Mouse (Mus musculus): ENCODE measurements at regions not wholly inside any gene's neighbourhood (a gene's known extent, or its start where the extent isn't known, plus 50 kb on each side); places are given as distances from the start of the nearest gene placed in this dataset.
A peak's percentile ranks its signal among the peaks of the same experiment; 100 is the strongest.

DNA sequence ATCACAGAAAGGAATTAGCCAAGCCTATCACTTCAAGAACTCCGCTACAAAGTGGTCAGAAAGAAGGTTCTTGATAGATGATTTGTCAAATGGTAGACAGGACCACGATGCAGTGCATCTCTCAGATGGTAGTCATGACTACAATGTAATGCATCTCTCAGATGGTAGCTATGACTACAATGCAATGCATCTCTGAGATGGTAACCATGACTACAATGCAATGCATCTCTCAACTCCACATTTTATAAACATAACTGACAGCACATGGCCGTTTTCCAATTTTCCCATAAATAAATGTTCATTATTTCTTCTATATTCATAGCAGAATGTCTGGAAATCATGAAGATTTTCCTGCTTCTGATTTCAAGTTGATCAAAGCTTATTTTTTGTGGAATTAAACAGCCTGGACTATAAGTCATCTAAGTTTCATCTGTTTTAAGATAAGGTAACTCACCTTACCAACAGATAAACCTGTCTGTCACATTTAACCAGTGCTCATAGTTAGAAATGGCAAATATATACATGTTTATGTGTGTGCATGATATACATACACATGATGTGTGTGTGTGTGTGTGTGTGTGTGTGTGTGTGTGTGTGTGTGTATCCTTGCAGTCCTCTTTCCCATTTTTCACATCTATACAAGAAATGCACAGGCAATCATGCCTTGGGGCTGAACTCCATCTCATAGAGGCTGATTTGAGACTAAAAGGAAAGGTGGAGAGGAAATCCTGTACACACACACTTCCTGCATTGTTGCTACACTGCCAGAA lies 122.4 kb downstream of the Phf3 start:
- H3K4me3 ChIP-seq (replicated peaks; ENCODE audit: low read length): no peak overlapping the region
- 38% methylated on average over 3 of the region's 3 CpGs for WGBS
- peaks cover 3% of the 10 kb centered on the region; the same call in 1 of the 2 replicates for H3K4me1 ChIP-seq (replicated peaks; ENCODE audit: control insufficient read depth, insufficient read depth, low read length)
- H3K9me3 ChIP-seq (ENCODE audit: control insufficient read depth, low read length): no peaks in the 10 kb centered on the region
- H3K27ac ChIP-seq: 0 out of 2 replicates have a peak overlapping the region, but pooled peaks have one; percentile 51
- DNase-seq (ENCODE audit: low spot score) (peak; percentile 51), ATAC-seq (ENCODE audit: low FRiP score) (peak; percentile 77)
- no peak overlapping the region for H3K4me2 ChIP-seq (replicated peaks)
- H3K36me3 ChIP-seq (replicated peaks; ENCODE audit: control insufficient read depth, insufficient read depth): no peaks in the 10 kb centered on the region
- no peak overlapping the region for H3K9ac ChIP-seq
- H3K27me3 ChIP-seq (ENCODE audit: control insufficient read depth, insufficient read depth, low read length): no peaks in the 10 kb centered on the region

DNA sequence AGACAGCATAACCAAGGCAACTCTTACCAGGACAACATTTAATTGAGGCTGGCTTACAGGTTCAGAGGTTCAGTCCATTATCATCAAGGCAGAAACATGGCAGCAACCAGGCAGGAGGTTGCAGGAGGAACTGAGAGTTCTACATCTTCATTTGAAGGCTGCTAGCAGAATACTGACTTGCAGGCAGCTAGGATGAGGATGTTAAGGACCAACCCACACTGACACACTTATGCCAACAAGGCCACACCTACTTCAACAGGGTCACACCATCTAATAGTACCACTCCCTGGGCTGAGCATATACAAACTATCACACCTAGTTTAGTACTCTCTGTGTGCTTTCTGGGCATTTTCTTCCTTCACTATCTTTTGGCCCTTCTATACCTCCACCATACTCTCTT lies 131.8 kb downstream of the Phf3 start:
- no peaks in the 10 kb centered on the region for H3K9me3 ChIP-seq (ENCODE audit: control insufficient read depth, low read length)
- no peak overlapping the region for H3K4me2 ChIP-seq (replicated peaks)
- no peak for ATAC-seq (ENCODE audit: low FRiP score)
- H3K27ac ChIP-seq: no peak overlapping the region
- no peaks in the 10 kb centered on the region for H3K27me3 ChIP-seq (ENCODE audit: control insufficient read depth, insufficient read depth, low read length)
- no peaks in the 10 kb centered on the region for H3K4me1 ChIP-seq (replicated peaks; ENCODE audit: control insufficient read depth, insufficient read depth, low read length)
- no peak overlapping the region for H3K9ac ChIP-seq
- H3K36me3 ChIP-seq (replicated peaks; ENCODE audit: control insufficient read depth, insufficient read depth): no peaks in the 10 kb centered on the region
- no peak for DNase-seq (ENCODE audit: low spot score)
- H3K4me3 ChIP-seq (replicated peaks; ENCODE audit: low read length): no peak overlapping the region

DNA sequence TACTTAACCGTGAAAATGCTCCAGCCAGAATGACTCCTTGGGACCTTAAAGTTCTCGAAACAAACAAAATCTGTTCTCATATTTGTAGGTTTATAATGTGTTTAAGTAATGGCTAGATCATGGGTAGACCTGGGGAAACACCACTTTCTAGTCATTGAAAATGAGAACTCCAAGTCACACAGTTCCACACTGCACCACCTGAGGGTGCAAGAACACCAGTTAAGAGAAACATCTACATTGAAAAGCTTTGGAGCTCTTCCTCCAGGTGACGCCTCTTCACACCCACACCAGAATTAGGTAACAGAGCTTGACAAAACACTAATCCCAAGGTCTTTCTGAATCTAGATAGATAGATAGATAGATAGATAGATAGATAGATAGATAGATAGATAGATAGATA lies 132.9 kb downstream of the Phf3 start:
- 64% methylated on average over 3 of the region's 3 CpGs for WGBS
- Histone ChIP-seq H3K4me1 (replicated peaks; ENCODE audit: control insufficient read depth, insufficient read depth, low read length) (no peaks in the 10 kb centered on the region), H3K9me3 (ENCODE audit: control insufficient read depth, low read length) (no peaks in the 10 kb centered on the region), H3K4me2 (replicated peaks) (no peak overlapping the region), H3K27ac (no peak overlapping the region), H3K27me3 (ENCODE audit: control insufficient read depth, insufficient read depth, low read length) (no peaks in the 10 kb centered on the region), H3K4me3 (replicated peaks; ENCODE audit: low read length) (no peak overlapping the region), H3K9ac (no peak overlapping the region), H3K36me3 (replicated peaks; ENCODE audit: control insufficient read depth, insufficient read depth) (no peaks in the 10 kb centered on the region)
- ATAC-seq (ENCODE audit: low FRiP score) (peak; percentile 57; the same call in 1 of the 2 replicates), DNase-seq (ENCODE audit: low spot score) (peak; percentile 70)

DNA sequence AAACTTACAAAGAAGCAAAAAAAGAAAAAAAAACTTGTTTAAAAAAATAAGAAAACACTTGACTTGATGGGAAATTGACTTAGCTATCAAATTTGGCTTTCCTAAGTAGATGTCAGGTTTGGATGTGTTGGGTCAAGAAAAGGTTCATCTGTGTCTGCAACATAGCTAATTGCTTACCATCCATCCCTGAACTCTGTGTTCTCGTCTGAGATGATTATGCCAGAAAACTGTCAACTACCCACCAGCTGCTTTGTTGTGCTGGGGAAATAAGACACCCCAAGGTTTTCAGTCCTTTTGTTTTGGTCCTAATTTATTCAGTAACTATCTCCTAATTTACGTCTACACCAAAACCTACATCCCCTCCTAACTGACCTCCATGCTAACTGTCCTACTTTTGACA lies 152.2 kb downstream of the Phf3 start:
- H3K9ac ChIP-seq: no peak overlapping the region
- no peak overlapping the region for H3K4me2 ChIP-seq (replicated peaks)
- ATAC-seq (ENCODE audit: low FRiP score): no peak
- H3K27ac ChIP-seq: no peak overlapping the region
- H3K9me3 ChIP-seq (ENCODE audit: control insufficient read depth, low read length): no peaks in the 10 kb centered on the region
- 48% methylated on average over 2 of the region's 2 CpGs for WGBS
- H3K27me3 ChIP-seq (ENCODE audit: control insufficient read depth, insufficient read depth, low read length): no peaks in the 10 kb centered on the region
- no peak for DNase-seq (ENCODE audit: low spot score)
- no peaks in the 10 kb centered on the region for H3K36me3 ChIP-seq (replicated peaks; ENCODE audit: control insufficient read depth, insufficient read depth)
- no peaks in the 10 kb centered on the region for H3K4me1 ChIP-seq (replicated peaks; ENCODE audit: control insufficient read depth, insufficient read depth, low read length)
- no peak overlapping the region for H3K4me3 ChIP-seq (replicated peaks; ENCODE audit: low read length)

DNA sequence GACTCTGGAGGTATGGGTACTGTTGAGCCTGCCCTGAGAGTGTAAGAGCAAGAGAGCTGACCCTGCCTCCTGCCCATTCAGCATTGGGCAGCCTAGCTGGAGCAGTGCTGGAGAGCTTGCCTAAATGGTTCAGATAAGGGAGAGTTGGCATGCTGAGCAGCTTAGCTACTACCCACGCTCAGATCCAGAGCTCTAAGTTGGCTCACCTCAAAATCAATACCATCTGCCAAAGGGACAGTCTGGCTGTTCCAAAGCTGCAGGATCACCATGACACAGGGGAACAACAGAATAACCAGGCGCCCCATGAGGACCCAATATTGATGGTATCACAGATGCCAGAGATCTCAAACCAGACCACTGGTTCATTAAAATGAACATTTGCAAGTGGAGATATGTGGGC lies 152.9 kb downstream of the Phf3 start:
- Histone ChIP-seq H3K27ac (no peak overlapping the region), H3K4me3 (replicated peaks; ENCODE audit: low read length) (no peak overlapping the region), H3K9ac (no peak overlapping the region), H3K4me1 (replicated peaks; ENCODE audit: control insufficient read depth, insufficient read depth, low read length) (no peaks in the 10 kb centered on the region), H3K36me3 (replicated peaks; ENCODE audit: control insufficient read depth, insufficient read depth) (no peaks in the 10 kb centered on the region), H3K4me2 (replicated peaks) (no peak overlapping the region), H3K27me3 (ENCODE audit: control insufficient read depth, insufficient read depth, low read length) (no peaks in the 10 kb centered on the region), H3K9me3 (ENCODE audit: control insufficient read depth, low read length) (no peaks in the 10 kb centered on the region)
- 84% methylated on average over 2 of the region's 2 CpGs for WGBS
- DNase-seq (ENCODE audit: low spot score): no peak
- no peak for ATAC-seq (ENCODE audit: low FRiP score)

DNA sequence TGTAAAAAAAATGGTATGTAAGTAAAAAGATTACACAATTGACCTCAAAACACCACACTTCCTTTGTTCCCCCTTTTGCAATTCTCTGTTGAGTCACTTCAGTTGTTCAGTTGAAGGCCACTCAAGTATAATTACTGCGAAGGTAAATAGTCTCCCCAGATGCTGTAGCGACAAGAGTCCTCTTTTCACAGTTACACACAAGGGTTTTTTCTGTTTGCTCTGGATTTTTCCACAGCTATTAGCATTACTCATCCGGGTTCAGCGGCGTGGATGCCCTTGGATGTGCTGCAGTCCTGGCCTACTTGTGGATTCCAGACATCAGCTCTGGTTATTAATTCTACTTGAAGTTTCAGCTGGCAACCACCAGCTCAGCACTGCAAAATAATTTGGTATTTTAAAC lies 155.1 kb downstream of the Phf3 start:
- DNase-seq (ENCODE audit: low spot score): no peak
- H3K4me1 ChIP-seq (replicated peaks; ENCODE audit: control insufficient read depth, insufficient read depth, low read length): no peaks in the 10 kb centered on the region
- no peak for ATAC-seq (ENCODE audit: low FRiP score)
- no peaks in the 10 kb centered on the region for H3K27me3 ChIP-seq (ENCODE audit: control insufficient read depth, insufficient read depth, low read length)
- no peaks in the 10 kb centered on the region for H3K9me3 ChIP-seq (ENCODE audit: control insufficient read depth, low read length)
- H3K36me3 ChIP-seq (replicated peaks; ENCODE audit: control insufficient read depth, insufficient read depth): no peaks in the 10 kb centered on the region
- H3K9ac ChIP-seq: no peak overlapping the region
- H3K27ac ChIP-seq: no peak overlapping the region
- H3K4me2 ChIP-seq (replicated peaks): no peak overlapping the region
- no peak overlapping the region for H3K4me3 ChIP-seq (replicated peaks; ENCODE audit: low read length)
- 77% methylated on average over 5 of the region's 5 CpGs for WGBS

DNA sequence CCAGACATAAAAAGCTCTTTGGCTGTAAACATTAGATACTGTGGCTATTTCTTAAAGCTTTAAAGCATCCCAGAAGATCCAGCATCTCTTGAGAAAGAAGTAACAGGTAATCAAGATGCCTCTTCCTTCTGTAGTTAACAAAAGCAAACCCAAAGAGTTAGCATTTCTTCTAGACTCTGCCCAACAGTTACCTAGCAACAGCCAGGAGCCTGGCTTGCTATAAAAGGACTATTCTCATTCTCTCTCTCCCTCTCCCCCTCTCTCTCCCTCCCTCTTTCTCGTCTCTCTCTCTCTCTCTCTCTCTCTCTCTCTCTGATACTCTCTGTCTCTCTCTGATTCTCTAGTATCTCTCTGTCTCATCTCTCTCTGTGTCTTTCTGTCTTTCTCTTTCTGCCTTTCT lies 157.4 kb downstream of the Phf3 start:
- no peaks in the 10 kb centered on the region for H3K36me3 ChIP-seq (replicated peaks; ENCODE audit: control insufficient read depth, insufficient read depth)
- no peaks in the 10 kb centered on the region for H3K9me3 ChIP-seq (ENCODE audit: control insufficient read depth, low read length)
- 60% methylated on average over 1 of the region's 1 CpGs for WGBS
- no peak overlapping the region for H3K4me3 ChIP-seq (replicated peaks; ENCODE audit: low read length)
- no peak overlapping the region for H3K27ac ChIP-seq
- no peaks in the 10 kb centered on the region for H3K27me3 ChIP-seq (ENCODE audit: control insufficient read depth, insufficient read depth, low read length)
- DNase-seq (ENCODE audit: low spot score) (no peak), ATAC-seq (ENCODE audit: low FRiP score) (no peak)
- H3K4me1 ChIP-seq (replicated peaks; ENCODE audit: control insufficient read depth, insufficient read depth, low read length): no peaks in the 10 kb centered on the region
- no peak overlapping the region for H3K4me2 ChIP-seq (replicated peaks)
- H3K9ac ChIP-seq: no peak overlapping the region

DNA sequence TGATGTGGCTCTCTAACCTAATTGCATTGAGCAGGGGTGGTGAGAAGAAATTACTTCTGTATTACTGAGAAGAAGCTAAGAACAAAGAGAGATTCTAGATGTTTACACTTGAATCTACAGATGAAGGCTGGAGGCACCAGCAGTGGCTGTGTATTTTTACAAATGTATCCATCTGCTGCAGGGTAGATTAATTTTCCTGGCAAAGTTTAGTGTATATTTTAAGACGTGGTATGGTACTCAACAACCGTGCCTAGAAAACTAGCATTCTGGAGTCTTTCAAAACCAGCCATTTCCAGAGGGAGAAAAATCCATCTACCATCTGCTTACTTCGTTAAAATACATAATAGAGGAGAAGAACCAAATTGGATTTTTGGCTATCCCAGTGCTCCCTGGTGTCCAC lies 172.6 kb downstream of the Phf3 start:
- Histone ChIP-seq H3K36me3 (replicated peaks; ENCODE audit: control insufficient read depth, insufficient read depth) (no peaks in the 10 kb centered on the region), H3K4me3 (replicated peaks; ENCODE audit: low read length) (no peak overlapping the region), H3K9me3 (ENCODE audit: control insufficient read depth, low read length) (no peaks in the 10 kb centered on the region), H3K27ac (no peak overlapping the region), H3K4me1 (replicated peaks; ENCODE audit: control insufficient read depth, insufficient read depth, low read length) (no peaks in the 10 kb centered on the region), H3K27me3 (ENCODE audit: control insufficient read depth, insufficient read depth, low read length) (no peaks in the 10 kb centered on the region), H3K9ac (no peak overlapping the region), H3K4me2 (replicated peaks) (no peak overlapping the region)
- 57% methylated on average over 3 of the region's 3 CpGs for WGBS
- ATAC-seq (ENCODE audit: low FRiP score) (no peak), DNase-seq (ENCODE audit: low spot score) (no peak)

DNA sequence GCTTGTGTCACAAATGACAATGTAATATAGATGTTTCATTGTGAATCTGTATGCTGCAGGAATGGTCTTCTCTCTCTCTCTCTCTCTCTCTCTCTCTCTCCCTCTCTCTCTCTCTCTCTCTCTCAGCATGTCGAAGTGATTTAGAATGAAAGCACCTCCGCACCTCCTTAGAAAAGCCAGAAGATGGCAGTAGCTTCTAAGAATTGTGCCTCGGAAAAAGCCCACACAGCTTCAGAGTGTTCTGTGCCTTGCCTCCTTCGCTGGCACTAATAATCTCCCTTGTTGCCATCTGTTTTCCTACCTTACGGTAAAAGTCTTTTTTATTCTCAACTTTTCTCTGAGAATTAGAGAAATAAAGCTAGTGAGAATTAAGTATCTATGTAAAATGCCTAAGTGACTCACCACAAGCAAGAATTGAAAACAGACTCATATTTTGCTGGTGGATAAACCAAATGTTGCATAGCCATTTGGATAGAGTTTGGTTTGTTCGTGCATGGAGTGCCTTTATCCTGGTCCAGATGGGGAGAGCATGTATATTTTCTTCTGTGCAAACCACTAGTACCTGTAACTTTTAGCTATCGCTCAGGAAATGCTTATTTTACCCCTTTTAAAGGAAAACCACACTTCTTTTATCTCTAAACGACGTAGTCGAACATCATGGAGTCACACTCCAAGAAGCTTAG lies 173.2 kb downstream of the Phf3 start:
- WGBS: 46% methylated on average over 10 of the region's 10 CpGs
- Histone ChIP-seq H3K36me3 (replicated peaks; ENCODE audit: control insufficient read depth, insufficient read depth) (no peaks in the 10 kb centered on the region), H3K27ac (no peak overlapping the region), H3K27me3 (ENCODE audit: control insufficient read depth, insufficient read depth, low read length) (no peaks in the 10 kb centered on the region), H3K4me3 (replicated peaks; ENCODE audit: low read length) (no peak overlapping the region), H3K9ac (no peak overlapping the region), H3K9me3 (ENCODE audit: control insufficient read depth, low read length) (no peaks in the 10 kb centered on the region), H3K4me1 (replicated peaks; ENCODE audit: control insufficient read depth, insufficient read depth, low read length) (no peaks in the 10 kb centered on the region), H3K4me2 (replicated peaks) (no peak overlapping the region)
- ATAC-seq (ENCODE audit: low FRiP score) (peak; percentile 87), DNase-seq (ENCODE audit: low spot score) (peak; percentile 79)
